Mouse (Mus musculus) neural tube, embryonic 14.5 days (tissue): Measurements from ENCODE around the gene Plekhg6. TPM values are rescaled to one million over a fixed set of nuclear protein-coding genes. Genes with fewer than 3 reads are reported as not detected.

Experiments
- ATAC-seq: fragments of 200-750 bp; cut with Nextera tagmentation; 2 replicates; pipeline ENCODE4 v1.8.0; 2017; ENCODE audit warnings: low read depth, mild to moderate bottlenecking, moderate TSS enrichment, moderate library complexity
- H3K27ac ChIP-seq: fragments of 300-500 bp; sonication (generic); 2 replicates; pipeline ENCODE4 v1.5.1; 2014; ENCODE audit warnings: low read depth, mild to moderate bottlenecking, control low read depth, low read length, moderate library complexity, mixed read lengths
- H3K27me3 ChIP-seq: fragments of 300-500 bp; sonication (generic); 2 replicates; pipeline ENCODE4 v1.6.1; 2014; ENCODE audit warnings: low read length; ENCODE audit not compliant: control insufficient read depth, insufficient read depth
- H3K36me3 ChIP-seq: fragments of 300-500 bp; sonication (generic); 2 replicates; pipeline ENCODE4 v1.6.1; 2014; ENCODE audit warnings: low read length, mixed read lengths; ENCODE audit not compliant: control insufficient read depth, insufficient read depth
- H3K4me1 ChIP-seq: fragments of 300-500 bp; sonication (generic); 2 replicates; pipeline ENCODE4 v1.6.1; 2014; ENCODE audit warnings: low read length; ENCODE audit not compliant: control insufficient read depth, insufficient read depth
- H3K4me2 ChIP-seq: fragments of 300-500 bp; sonication (generic); 2 replicates; pipeline ENCODE4 v1.6.1; 2014; ENCODE audit warnings: mild to moderate bottlenecking, low read depth, low read length, control low read depth
- H3K4me3 ChIP-seq: fragments of 300-500 bp; sonication (generic); 2 replicates; pipeline ENCODE4 v1.5.1; 2014; ENCODE audit warnings: low read depth, low read length, control low read depth, mixed read lengths
- H3K9ac ChIP-seq: fragments of 300-500 bp; sonication (generic); replicated peaks from 2 replicates; pipeline ENCODE4 v1.6.1; 2014; ENCODE audit warnings: low read depth, mild to moderate bottlenecking, control low read depth, low read length, mixed read lengths
- H3K9me3 ChIP-seq: fragments of 300-500 bp; sonication (generic); 2 replicates; pipeline ENCODE4 v1.6.1; 2016; ENCODE audit warnings: low read length; ENCODE audit not compliant: control insufficient read depth
- WGBS: fragments of 180-500 bp; shearing (Covaris S2); extraction: QIAGEN DNeasy Blood & Tissue Kit; methylation state at CpG from one replicate; pipeline ENCODE4 v1.1.7; 2014; 5-methylcytosine and 5-hydroxymethylcytosine counted together
- polyA plus RNA-seq: library from polyadenylated mRNA; unstranded; fragments of >200 nt; fragmentation: Nextera tagmentation; extraction: Ambion mirVana; gene quantifications from 2 replicates; pipeline ENCODE4 v1.2.1, GENCODE M21; 2014

Plekhg6 gene
- 0.09 and 0.13 TPM in 2 replicates for polyA plus RNA-seq

DNA sequence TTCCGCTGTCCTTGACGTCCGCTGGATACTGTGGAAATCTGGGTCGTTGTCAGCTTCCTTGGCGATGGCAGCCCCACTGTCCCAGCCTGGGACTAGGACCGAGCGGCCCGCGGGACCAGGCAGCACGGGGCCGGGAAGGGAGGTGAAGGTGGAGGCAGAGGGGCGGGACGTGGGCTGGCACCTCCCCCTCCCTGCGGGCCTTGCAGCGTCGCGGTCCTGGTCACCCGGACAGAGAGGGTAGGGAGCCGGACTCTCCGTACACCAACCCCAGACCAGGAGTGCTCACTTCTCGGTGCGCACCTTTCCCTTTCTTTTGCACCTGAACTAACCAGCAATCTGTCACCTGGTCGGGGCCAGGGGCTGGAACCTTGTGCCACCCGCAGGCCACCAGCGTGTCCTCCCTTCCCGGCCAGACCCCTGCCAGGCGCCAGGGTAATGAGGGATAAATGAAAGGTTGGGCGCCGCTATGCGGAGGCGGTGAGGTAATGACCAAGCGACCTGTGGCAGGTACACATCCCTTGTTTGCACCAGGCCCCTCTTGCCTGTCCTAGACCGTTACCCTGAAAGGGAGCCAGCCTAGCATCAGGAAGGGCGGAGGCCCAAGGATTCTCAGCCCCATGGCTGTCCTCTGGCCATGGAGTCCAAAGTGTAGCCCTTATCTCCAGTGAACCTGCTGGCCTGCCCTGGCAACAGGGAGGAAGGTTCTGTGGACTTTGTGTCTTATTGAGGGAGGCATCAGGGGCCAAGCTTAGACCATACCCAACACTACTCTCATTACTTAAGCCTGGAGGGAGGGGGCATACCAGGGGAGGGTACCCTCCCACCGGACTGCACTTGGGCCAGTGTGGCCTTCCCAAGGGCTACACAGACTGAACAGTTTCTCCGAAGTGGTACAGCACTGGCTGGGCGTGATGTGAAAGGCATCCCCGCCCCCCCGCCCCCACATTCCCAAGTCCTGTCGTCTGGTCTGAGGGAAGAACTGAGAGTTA, at the start of gene Plekhg6:
Plekhg6 (minus strand) TSS at position 422 of the 989 bp plus-strand sequence.
- peaks cover 35% of the 10 kb centered on the region for H3K27me3 ChIP-seq
- H3K9me3 ChIP-seq = no peaks in the 10 kb centered on the region
- peak within 1 kb of the TSS; percentile 39; the same call in 1 of the 2 replicates for H3K9ac ChIP-seq
- H3K27ac ChIP-seq = no peak within 1 kb of the TSS
- peak within 1 kb of the TSS; percentile 28 for H3K4me3 ChIP-seq
- WGBS = 11% methylated on average over 35 of the region's 40 CpGs
- ATAC-seq = 0 out of 2 replicates have a peak, but pooled peaks have one; percentile 5
- no peaks in the 10 kb centered on the region for H3K36me3 ChIP-seq
- peaks cover 10% of the 10 kb centered on the region for H3K4me1 ChIP-seq
- H3K4me2 ChIP-seq = peak within 1 kb of the TSS; percentile 49

DNA sequence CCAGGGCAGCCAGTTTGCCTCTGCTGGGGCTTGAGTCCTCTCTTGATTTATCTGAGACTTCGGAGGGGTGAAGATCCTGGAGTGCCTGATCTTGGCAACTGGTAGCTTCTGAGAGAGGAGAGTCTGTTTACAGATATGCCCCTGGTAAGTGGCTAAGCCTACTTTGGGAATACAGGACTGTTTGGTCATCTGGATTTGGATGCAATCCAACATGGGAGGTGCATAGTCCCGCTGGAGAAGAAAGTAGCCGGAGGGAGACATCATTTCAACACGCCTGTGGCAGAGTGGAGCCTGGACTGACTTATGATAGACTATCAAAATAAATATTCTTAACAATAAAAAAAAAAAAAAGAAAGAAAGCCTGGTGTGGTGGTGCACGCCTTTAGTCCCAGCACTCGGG, 49.1 kb upstream of the Plekhg6 start:
- no peaks in the 10 kb centered on the region for H3K27me3 ChIP-seq
- 89% methylated on average over 6 of the region's 6 CpGs for WGBS
- ATAC-seq = no peak

DNA sequence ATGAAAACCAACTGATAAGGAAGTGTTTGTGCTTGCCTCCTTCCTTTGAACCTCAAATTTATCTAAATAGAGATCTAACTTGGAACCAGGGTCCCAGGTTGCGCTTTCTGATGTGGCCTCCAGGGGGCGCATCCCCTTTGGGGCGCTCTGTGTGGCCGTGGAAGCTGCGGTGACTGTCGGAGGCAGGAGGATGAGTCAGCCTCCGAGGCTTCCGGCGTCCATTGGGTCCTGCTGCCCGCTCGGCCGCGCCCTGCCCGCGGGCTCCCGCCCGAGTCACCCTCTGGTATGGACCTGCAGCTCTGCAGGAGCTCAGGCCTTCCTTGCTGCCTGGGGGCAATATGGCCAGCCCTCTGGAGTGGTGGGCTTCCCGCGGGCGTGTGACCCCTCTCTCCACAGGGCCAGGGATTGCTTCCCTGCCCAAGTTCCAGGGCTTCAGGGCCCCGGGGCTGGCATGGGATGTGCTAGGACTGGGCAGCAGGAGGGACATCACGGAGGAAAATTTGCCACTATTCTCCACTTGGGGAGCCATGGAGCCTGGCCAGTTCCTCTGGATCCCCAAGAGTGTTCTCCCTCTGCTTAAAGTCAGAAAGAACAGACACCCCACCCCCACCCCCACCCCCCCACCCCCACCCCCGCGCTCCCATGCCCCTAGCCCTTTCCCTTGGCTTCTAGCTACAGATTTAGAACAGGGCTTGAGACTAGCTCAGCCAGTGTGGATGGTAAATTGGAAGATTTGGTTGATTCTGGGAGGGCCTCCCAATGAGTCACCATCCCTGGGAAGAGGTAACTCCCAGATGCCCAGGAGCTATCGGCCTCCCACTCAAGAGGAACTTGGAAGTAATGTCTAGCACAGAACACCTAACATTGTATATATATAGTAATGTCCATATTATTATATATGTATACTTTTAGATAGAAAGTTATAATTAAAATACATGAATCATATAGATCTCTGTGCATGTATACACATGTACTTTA, 46.1 kb upstream of the Plekhg6 start:
- ATAC-seq = peak; percentile 90
- 0 out of 2 replicates have a peak overlapping the region, but pooled peaks have one; percentile 52 for H3K27ac ChIP-seq
- no peaks in the 10 kb centered on the region for H3K27me3 ChIP-seq
- peak overlapping the region; percentile 62 for H3K4me2 ChIP-seq
- peak overlapping the region; percentile 41 for H3K9ac ChIP-seq
- H3K9me3 ChIP-seq = no peaks in the 10 kb centered on the region
- H3K4me1 ChIP-seq = no peaks in the 10 kb centered on the region
- H3K36me3 ChIP-seq = no peaks in the 10 kb centered on the region
- H3K4me3 ChIP-seq = peak overlapping the region; percentile 30
- 4% methylated on average over 25 of the region's 25 CpGs for WGBS

More for the DNA sequence above, 49.1 kb upstream of the Plekhg6 start:
- no peak overlapping the region for H3K9ac ChIP-seq
- no peak overlapping the region for H3K4me3 ChIP-seq
- no peak overlapping the region for H3K27ac ChIP-seq
- no peaks in the 10 kb centered on the region for H3K4me1 ChIP-seq
- no peaks in the 10 kb centered on the region for H3K36me3 ChIP-seq
- no peaks in the 10 kb centered on the region for H3K9me3 ChIP-seq
- H3K4me2 ChIP-seq = no peak overlapping the region

DNA sequence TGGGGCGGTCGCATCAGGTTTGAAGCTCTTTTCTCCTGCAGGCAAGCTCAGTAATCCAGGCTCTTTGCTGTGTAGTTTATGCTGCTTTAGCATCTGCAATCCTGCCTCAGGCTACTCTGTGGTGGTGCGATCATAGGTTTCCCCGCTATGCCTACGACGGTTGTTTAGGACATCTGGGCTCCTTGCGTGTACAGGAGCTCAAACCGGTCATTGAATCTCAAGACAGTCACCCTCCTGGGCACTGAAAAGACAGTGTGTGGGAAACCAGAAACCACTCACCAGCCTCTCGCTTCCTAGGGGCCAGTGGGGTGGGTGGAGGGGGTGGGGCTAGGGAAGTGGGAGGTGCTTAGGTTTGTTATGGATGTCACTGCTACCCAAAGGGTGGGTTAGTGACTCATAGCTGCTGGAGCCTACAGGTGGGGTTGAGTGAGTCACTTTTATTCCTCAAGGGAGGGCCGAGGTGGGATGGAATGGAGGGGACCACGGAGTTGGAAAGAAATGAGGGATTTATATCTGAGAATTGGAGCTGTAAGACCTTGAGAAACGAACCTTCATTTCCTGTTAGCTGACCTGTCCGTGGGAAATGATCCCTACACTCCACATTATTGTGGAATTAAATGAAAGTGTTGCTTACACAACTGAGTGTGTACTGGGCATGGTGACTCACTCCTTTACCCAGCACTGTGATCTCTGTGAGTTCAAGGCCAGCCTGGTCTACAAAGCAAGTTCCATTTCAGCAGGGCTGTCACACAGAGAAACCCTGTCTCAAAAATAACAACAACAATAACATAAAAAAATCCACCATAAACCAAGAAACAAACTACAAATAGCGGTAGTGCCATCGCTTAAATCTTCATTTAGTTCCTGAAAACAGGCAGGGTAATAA, 44.9 kb upstream of the Plekhg6 start:
- no peaks in the 10 kb centered on the region for H3K27me3 ChIP-seq
- 53% methylated on average over 15 of the region's 15 CpGs for WGBS
- H3K4me1 ChIP-seq = no peaks in the 10 kb centered on the region
- no peak overlapping the region for H3K4me3 ChIP-seq
- ATAC-seq = no peak
- H3K9me3 ChIP-seq = no peaks in the 10 kb centered on the region
- H3K27ac ChIP-seq = no peak overlapping the region
- no peak overlapping the region for H3K4me2 ChIP-seq
- H3K36me3 ChIP-seq = no peaks in the 10 kb centered on the region
- no peak overlapping the region for H3K9ac ChIP-seq

DNA sequence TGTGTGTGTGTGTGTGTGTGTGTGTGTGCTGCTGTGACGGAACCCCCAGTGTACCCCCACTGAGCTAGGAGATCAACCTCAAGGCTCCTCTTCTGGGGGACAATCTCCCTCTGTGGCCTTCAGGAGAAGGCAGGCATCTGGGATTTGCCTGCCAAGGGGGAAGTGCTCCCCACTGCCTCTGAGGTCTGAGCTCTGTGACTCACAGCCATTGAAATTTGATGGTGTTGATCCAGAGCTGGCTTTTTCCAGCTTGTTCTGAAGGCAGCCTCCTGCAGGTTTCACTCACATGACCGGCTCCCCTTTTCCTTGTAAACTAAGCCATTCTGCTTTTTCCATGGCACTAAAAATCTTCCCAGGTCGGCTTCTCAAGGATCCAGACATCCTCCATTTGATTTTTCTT, 43.6 kb upstream of the Plekhg6 start:
- Histone ChIP-seq H3K9me3 (no peaks in the 10 kb centered on the region), H3K27me3 (no peaks in the 10 kb centered on the region), H3K9ac (no peak overlapping the region), H3K36me3 (no peaks in the 10 kb centered on the region), H3K4me3 (no peak overlapping the region), H3K27ac (no peak overlapping the region), H3K4me2 (no peak overlapping the region), H3K4me1 (no peaks in the 10 kb centered on the region)
- WGBS = 70% methylated on average over 3 of the region's 3 CpGs
- ATAC-seq = no peak

DNA sequence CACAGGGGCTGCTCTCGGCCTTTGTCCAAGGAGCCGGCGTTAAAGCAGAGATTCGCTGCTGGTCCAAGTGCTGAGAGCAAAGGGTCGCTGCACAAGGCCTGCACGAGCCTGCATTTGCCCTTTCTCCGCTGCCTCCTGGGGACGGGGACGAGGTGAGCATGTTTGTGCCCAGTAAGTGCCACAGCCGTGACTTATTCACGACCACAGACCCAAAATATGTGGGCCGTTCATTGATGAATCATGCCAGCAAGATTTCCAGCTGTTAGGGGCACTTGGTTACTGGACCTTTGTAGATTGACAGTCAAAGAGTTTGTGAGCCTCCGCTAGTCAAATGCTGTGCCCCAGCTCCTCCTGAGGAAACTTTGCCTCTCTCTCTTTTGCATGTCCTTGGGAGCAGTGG, 42.9 kb upstream of the Plekhg6 start:
- no peak for ATAC-seq
- Histone ChIP-seq H3K4me1 (no peaks in the 10 kb centered on the region), H3K9me3 (no peaks in the 10 kb centered on the region), H3K4me3 (no peak overlapping the region), H3K4me2 (no peak overlapping the region), H3K27me3 (no peaks in the 10 kb centered on the region), H3K9ac (no peak overlapping the region), H3K27ac (no peak overlapping the region), H3K36me3 (no peaks in the 10 kb centered on the region)
- WGBS = 47% methylated on average over 13 of the region's 13 CpGs

DNA sequence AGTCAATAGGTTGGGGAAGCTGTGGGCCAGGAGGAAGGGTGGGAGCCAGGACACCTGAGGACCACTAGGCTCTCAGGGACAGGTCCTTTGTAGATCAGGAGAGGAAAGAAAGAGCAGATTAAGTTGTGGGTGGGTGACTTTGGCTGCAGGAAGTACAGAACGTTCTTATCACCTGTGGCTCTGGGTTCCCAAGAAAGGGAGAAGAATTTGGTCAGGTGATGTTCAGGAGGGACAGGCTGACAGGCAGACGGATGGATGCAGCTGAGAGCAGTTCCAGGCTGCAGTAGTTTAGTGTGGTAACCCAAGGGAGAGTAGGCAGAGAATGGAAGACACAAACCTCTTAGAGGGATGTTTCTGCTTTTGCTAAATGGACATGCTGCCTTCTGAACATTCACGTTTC, 42.5 kb upstream of the Plekhg6 start:
- Histone ChIP-seq H3K9ac (no peak overlapping the region), H3K4me1 (no peaks in the 10 kb centered on the region), H3K27ac (no peak overlapping the region), H3K27me3 (no peaks in the 10 kb centered on the region), H3K4me2 (no peak overlapping the region; the same call in 1 of the 2 replicates), H3K9me3 (no peaks in the 10 kb centered on the region), H3K4me3 (no peak overlapping the region), H3K36me3 (no peaks in the 10 kb centered on the region)
- WGBS = 47% methylated on average over 3 of the region's 3 CpGs
- no peak for ATAC-seq
